Mouse (Mus musculus): ENCODE measurements around the gene Gm5475.
A peak's percentile ranks its signal among the peaks of the same experiment; 100 is the strongest.

Gm5475 gene

DNA sequence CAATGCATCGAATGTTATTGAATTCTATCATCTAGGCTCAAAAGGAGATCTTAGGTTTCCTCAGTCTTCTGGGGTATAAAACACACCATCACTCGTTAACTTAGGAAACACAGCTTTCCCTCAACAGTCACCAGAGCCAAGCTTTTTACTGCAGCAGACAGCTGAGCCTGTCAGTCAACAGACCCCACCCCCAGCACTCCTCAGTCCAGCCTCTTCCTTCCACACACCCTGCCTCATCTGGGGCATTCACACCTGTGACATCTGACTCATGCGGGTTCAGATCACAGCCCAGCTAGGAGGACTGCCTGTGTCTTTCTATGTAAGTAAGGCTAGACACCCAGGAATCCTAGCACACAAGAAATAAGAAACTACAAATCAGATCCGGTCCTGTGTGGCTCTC lies 7.9 kb upstream of the Gm5475 start:
- no peak for DNase-seq (ENCODE audit: low read depth)

DNA sequence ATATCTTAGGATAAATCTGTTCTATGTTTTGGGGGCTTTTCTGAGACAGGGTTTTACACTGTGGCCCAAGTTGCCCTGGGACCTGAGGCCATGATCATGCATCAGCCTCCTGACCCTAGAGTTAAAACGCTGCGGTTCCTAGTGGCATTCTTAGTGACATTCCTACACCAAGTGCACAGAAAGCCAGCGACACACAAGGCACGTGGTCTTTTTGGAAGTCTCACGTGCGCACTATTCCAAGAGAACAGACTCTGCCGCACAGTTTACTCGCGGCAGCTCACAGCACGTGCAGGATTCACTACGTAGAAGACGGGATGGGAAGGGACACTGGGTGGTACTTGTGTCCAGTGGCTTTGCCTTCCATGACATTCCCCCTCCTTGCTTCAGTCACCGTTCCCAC lies 7.0 kb upstream of the Gm5475 start:
- no peak for DNase-seq (ENCODE audit: low read depth)

DNA sequence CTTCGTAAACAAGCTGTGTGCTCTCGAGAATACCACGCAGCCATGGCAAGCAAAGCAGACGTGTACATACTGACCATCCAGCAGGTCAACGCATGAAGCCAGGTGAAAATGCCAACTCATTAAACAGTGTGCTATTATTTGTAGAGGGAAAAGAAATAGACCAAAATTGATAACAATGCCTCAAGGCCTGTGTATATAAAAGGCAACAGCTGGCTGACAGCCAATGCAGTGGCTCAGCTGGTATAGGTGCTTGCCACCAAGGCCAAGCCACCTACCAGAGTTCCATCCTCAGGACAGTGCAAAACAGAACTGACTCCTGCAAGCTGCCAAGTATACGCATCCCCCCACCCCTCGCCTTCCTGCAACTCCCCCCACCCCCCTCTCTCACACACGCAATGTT lies 6.3 kb upstream of the Gm5475 start:
- DNase-seq (ENCODE audit: low read depth): no peak

DNA sequence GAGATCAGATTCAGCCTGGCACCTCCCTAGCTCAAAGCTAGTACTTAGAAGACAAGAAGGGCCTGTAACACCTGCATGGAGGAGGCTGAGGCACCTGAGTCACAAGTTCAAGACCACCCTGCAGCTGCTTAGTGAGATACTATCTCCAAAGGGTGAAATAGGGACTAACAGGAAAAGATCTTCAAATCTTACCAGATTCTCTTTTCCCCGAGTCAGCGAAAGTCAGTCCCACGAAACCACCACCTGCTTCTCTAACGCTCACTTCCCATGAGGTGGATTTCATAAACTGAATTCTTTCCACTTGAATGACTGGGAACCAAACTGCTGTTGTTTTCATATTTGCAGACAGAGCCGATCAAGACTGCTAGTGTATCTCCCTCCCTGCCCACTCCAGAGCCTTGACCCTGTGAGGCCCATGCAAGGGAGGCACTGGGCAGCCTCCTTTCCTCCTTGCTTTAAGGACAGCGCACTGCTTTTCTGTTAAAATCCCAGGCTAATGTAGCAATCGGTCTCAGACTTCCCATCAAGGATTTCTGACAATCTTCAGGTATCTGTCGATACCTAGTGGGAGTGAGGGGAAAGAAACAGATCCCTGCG lies 4.0 kb upstream of the Gm5475 start:
- DNase-seq (ENCODE audit: low read depth): no peak

DNA sequence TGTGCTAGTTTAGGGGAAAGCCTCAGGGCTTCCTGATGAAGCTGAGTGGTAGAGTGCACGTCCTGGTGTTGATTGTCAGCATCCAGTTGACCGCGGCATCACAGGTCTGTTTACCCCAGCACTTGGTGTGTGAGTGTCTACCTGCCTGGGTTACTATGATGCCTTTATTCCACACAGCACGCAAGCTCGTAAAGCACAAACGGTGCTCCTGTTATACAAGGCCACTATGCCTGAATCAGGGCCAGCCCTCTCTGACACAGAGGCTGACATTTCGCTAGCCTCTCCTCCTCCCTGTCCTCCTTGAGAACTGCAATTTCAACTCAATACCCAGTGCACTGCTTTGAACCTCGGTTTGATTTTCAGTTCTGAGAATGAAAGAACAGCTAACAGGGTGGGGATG lies 2.6 kb upstream of the Gm5475 start:
- no peak for DNase-seq (ENCODE audit: low read depth)

DNA sequence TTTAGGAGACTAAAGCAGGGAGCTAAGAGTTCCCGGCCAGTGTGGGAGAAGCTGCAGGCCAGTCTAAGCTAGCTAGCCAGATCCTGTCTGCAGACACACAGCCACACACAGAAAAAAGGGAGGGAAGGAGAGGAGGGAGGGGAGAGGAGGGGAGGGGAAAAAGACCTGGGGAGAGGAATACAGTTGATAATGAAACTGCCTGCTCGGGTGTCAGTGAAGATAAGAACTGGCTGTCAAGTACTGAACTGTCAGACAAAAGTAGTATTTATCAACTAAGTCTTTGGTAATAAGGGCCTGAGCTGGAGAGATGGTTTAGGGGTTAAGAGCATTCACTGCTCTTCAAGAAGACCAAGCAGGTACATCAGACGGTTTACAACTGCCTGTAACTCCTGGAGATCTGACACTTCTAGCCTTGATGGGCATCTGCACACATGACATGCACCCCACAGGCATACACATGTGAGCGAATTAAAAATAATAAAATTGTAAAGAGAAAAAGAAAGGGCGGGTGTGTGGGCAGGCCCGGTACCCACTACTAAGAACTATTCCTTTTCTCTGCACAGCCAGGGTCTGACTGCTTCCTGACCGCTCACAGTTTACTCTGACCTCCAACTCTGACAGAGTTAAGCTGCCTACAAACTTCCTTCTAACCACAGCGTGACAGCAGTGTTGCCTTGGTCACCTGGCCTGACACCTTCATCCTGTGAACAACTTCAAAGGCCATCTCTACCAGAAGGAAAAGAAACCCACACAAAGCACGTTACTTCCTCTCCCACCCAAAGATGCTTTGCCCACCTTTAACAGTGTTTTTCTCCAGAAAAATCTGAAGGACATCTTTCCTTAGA lies 1.8 kb upstream of the Gm5475 start:
- no peak for DNase-seq (ENCODE audit: low read depth)

DNA sequence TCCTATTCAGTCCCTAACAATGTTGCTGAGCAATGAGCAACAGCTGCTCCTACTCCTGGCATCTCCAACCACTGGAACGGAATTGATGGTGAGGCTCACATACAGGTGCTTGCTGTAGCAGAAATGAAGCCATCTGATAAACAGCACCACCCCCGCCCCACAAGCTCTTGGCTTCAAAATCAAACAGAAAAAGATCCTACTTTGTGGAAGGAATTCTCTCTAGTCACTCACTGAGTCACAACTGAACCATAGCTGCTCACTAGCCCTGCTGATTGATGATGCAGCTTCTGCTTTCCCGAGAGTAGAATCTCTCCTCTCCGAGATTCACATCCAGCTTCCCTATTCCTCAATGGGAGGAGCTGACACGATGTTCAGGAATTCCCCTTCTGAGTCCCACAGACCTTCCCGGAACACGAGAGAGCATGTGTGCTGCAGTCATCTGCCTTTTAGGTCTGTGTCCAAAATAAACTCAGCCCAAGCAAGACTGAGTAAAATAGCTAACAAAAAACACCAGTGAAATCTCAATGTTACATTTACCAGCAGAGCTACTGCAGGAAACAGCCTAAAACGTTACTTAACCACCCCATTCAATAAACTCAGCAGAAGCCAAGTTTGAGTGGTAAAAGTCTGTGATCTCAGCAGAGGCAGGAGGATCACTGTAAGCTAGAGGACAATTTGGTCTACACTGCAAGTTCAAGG lies 739 bp upstream of the Gm5475 start:
- DNase-seq (ENCODE audit: low read depth): peak; percentile 78

DNA sequence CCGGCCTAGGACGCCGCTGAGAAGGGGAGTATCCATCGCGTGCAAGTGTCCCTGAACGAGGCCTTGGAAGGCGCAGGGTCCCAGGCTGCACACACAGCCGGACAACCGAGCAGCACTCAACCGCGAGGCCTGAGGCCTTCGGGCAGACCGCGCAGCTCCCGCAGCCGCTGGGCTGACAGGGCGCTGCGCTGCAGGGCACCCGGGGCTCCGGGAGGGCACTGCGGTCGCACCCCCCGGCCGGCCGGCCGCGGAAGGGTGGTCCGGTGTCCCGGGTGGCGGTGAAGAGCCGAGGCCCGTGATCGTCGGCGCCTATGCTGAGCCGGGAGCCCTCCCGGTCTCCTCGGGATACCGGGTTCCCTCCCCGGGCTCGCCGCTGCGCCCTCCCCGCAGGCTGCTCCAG lies 529 bp downstream of the Gm5475 start:
- no peak for DNase-seq (ENCODE audit: low read depth)

DNA sequence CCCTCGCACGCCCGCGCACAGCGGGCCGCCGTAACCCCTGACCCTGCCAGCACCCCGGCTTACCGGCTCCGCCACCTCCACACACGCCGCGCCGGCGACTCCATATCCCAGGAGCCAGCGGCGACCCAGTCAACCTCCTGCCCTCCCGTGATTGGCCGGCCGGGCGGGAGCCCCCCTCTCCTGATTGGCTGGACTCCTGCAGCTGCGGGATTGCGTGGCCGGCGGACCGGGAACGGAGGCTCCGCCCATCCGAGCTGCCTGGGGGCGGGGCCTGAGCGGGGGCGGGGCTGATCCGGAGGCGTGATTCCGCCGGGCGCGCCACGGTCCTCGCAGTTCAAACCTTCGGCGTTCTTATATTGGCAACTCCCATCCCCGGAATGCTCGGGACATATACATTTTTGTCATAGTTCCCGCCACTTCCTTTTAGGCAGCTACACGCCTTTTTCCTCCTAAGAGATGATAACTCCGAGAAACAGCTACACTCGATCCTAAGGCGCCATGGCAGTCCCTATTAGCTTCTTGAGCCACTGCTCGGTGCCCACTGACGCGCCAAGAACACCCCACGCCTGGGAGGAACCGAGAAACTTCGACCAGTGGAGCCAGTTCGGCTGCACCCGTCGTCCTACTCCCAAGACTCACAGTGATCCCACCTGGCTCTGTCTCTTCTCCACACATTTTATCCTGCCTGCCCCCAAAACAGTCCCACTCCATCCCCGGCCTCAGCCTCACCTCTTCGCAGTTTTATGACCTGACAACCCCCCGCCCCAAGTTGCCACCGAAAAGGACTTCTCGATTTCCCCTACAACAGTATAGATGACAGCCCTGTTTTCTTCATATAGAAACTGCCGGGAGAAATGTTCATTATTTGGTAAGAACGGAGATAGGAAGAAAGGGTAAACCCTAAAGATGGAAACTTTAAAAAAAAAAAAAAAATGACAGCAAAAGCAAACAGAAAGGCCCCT lies 1.2 kb downstream of the Gm5475 start:
- DNase-seq (ENCODE audit: low read depth): peak; percentile 80

DNA sequence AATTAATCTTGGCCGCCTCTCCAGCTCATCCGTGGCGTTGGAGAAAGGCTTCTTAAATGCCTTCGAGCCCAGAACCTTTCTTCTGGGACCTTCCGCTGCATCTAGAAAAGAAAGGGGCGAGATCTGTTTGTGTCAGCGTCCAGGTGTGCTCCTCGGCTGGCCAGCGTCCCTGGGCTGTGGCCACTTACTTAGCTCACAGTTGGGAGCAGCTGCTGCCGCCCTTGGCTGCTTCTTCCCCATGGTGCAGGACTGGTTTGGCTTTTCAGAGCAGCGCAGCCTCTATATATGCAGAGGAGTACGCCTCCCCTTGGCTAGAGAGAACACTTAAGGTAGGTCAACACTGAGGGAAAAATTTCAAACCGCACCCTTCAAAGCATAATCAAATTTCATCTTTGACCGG lies 2.0 kb downstream of the Gm5475 start:
- DNase-seq (ENCODE audit: low read depth): no peak

DNA sequence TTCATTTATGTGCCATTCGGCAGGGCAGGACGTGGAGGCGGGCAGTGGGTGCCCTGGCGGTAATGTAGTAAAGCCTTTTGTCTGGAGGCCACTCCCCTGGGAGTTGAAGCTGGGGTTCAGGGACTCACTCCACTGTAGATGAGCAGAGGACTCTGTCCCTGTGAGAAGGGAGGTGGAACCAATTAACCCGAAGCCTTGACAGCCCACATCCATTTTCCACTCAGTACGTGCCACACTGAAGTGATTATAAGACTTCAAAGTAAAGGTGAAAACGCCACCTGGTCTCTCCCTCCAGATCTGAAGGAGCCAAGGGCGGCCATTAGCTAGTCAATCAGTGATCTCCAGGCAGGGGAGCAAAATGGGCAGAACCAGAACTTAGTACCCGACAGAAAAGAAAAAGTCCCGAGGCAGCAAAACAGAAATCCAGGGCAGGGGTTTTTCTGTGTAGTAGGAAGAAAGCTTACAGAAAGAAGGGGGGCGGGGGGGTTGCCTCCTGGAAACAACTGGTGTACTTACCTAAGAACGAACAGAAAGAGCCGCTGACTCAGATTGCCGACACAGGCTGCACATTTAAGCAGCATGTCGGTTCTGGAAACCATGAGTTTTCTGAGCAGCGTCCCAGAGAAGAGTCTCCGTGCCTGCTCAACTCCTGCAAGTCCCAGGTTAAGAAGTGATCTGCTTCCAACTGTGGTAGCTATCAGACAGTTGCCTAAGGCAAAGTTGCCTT lies 2.6 kb downstream of the Gm5475 start, which contains the start of gene Slc11a2:
Gene Slc11a2 (minus strand): TSS at position 677 of the 727 bp plus-strand sequence.
- no peak for DNase-seq (ENCODE audit: low read depth)

DNA sequence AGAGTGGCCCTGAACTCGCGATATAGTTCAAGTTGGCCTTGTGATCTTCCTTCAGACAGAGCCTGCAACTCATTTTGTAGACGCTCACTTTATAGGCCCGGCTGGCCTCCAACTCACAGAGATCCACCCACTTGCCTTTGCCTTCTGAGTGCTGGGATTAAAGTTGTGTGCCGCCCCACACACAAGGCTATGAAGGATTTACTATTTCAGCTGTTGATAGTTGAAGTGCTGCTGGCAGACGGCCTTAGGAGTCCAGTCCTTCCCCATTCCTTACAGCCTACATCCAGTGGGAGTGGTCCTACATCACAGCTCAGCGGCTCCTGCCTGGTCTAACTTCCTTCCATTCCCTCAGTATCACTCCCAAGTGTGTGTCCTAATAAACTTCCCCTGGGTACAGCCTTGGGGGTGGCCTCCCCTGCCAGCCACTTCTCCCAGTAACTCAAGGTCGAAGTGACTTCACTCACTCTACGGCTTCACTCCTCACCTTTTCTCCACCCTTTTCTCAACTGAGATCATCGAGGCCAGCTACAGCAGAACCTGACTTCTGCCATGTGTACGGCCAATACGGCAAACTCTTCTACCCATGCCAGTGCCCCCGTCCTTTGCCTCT lies 6.5 kb downstream of the Gm5475 start:
- DNase-seq (ENCODE audit: low read depth): no peak

DNA sequence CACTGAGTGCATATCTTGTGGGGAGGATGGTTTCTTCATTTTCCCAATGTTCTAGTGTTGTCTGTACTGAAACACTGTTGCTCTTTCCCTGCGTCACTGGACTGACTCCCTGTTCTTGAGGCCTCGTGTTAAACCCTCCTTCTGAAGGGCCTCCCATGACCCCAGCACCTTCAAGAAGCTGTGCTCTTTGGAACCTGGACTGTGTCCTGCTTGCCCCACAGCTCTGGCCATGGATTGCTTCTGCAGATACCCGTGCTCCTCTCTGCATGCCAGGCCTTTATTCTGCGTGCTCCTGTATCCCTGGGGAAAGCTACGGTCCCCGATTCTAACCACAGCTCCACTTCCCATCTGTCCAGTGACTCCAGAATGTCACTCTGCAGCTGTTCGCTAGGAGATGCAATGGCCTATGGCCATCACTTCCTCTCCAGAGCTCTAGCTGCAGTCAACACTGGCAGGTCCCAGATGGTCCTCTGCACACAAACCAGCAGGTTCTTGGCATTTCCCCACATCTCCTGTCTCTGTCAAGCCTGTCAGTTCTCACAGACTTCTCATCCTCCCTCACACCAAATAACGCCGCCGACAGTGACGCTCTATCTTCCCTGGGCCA lies 8.1 kb downstream of the Gm5475 start:
- DNase-seq (ENCODE audit: low read depth): no peak

DNA sequence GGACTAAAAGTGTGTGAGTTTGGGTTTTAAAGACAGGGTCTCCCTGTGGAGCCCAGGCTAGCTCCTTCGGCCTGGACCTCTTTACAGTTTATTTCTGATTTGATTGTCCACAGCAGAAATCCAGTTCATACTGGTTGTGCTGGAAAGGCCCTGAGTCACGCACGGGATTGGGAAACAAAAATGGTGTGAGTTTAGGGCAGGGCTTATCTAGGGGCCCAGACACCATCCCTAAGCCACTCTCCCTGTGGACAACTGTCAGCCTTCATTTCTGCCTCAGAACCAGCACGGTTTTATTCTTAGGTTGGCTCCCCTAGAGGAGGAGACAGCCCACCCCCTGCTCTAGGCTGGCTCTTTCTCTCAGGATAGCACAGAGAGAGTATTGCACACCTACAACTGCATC lies 11.3 kb downstream of the Gm5475 start:
- no peak for DNase-seq (ENCODE audit: low read depth)

DNA sequence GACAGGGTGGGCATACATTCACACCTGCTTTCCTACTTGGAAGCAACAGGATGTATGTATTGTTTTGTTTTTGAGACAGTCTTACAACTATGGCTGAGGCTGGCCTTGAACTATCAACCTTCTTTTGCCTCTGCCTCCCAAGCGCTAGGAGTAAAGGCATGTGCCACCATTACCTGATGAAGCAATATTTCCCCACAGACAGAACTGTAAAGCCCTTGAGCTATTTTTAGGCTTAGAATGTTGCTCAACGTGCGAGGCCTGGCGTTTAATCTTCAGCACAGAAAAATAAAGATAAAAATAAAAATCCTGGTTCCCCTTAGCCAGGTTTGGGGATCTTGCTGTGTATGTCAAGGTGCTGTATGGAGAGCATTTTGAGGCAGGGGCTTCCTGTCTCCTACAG lies 14.2 kb downstream of the Gm5475 start:
- DNase-seq (ENCODE audit: low read depth): no peak

DNA sequence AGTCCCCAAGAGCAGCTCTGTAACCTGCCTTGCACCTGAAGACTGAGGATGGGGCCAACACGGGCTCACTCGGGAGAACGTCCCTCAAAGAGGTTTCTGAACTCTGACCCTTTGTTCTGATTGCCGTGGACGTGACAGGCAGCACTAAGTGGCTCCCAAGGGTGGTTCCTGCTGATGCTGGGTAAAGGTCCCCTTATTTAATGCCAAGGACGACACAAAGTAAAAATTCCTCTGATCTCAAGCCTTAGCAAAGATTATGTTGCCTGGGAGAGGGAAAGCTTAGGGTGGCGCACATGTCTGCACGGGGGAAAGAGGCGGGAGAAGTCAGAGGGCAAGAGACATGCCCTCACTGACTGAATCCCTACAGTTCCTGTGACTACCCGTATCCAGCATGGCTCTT lies 14.6 kb downstream of the Gm5475 start:
- DNase-seq (ENCODE audit: low read depth): no peak

DNA sequence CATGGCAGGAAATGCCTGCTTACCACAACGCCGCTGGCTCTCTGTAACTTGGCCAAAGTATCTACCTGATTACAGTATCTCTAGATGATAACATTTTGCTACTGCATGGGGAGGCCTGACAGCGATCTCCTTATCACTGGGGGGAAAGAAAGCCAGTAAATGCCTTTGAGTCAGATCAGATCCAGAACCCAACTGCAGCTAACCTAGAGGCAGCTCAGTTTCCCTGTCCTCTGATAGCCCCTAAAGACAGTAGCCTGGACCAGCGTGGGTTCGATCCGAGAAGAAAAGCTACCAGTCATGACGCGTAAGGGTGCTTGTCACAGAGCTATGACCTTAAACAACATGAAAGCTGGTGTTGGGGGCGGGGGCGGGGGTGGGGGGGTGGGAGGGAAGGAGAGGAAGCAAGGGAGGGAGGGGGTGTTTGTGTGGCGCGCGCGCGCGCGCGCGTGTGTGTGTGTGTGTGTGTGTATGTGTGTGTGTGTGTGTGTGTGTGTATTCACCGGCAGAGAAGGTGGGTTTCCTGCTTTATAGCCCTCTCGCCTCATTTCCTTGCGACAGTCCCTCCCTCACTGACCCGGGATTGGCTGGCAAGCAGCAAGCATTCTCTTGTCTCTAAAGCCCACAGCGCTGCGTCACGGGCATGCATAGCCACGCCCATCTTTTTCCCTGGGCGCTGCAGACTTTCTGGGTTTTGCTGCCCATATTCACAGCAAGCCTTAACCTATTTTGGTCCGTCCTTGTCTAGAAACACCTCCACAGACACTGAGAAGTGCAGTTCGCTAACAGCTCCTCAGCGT lies 21.4 kb downstream of the Gm5475 start:
- peak; percentile 80 for DNase-seq (ENCODE audit: low read depth)

DNA sequence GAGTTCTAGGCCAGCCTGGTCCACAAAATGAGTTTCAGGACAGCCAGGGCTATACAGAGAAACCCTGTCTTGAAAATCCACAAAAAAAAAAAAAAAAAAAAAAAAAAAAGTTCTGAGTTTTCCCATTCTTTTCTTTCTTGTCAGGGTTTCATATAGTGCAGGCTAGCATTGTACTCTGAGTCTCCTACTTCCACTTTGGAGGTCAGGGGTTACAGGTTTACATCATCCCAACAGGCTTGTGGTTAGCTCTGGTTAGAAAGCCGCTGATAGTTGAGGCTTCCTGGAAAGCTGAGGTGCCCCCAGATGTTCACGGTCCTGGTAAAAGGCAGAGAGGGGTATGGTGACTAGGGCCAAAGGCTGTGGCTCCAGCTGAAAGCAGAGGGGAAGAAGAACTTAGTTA lies 24.9 kb downstream of the Gm5475 start:
- no peak for DNase-seq (ENCODE audit: low read depth)

DNA sequence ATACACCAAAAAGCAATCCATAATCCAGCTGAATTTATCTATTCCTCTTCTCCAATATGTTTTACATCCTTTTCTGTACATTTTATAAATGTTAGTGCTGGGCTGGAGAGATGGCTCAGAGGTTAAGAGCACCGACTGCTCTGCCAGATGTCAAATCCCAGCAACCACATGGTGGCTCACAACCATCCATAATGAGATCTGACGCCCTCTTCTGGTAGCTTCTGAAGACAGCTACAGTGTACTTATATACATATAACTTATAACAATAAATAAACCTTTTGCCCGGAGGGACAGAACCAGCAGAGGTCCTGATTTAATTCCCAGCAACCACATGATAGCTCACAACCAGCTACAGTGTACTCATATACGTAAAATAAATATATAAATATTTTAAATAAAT lies 26.6 kb downstream of the Gm5475 start:
- no peak for DNase-seq (ENCODE audit: low read depth)

DNA sequence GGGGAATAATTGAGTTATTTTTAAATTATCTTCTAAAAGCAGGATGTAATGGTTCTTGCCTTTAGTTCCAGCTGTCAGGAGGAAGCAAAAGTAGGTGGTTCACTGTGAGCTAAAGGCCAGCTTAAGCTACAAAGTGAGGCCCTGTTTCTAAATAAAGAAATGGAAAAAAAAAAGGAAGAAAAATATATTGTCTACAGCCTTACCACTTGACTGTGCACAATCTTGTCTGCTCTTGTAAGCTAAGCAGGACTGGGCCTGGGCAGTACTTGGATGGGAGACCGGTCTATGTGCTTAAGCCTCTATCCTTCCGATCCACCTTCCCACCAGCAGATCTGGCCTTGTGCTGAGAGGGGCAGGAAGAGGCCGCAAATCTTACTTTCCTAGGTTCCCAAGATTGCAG lies 27.5 kb downstream of the Gm5475 start:
- no peak for DNase-seq (ENCODE audit: low read depth)
